Mouse (Mus musculus): ENCODE measurements around the gene Stox2. TPM values are rescaled to one million over a fixed set of nuclear protein-coding genes. Genes with fewer than 3 reads are reported as not detected.
A peak's percentile ranks its signal among the peaks of the same experiment; 100 is the strongest.

Gene Stox2
- total and polyA plus RNA-seq, 2 experiments from 2014 or later = 42.8 to 125 TPM

GRCm38 (mm10) chr8:47242207-47243004 lies 203.8 kb downstream of the Stox2 start:
- H3K9me3 ChIP-seq (ENCODE audit: low read length) = no peaks in the 10 kb centered on the region
- ATAC-seq (ENCODE audit: low FRiP score) (peak; percentile 97), DNase-seq (ENCODE audit: low spot score) (peak; percentile 98)
- H3K27ac ChIP-seq (ENCODE audit: low read depth, low read length) = peak overlapping the region; percentile 75
- no peak for TF ChIP-seq CTCF (IDR thresholded peaks at IDR 0.05)
- 5% methylated on average over 17 of the region's 17 CpGs for WGBS
- no peaks in the 10 kb centered on the region for H3K27me3 ChIP-seq (ENCODE audit: insufficient read depth, low read length)
- peaks cover 8% of the 10 kb centered on the region for H3K4me1 ChIP-seq (ENCODE audit: insufficient read depth, low read length)
- no peaks in the 10 kb centered on the region for H3K36me3 ChIP-seq (ENCODE audit: insufficient read depth, low read length)
- H3K4me3 ChIP-seq (ENCODE audit: low read depth, low read length) = peak overlapping the region; percentile 38
- H3K9ac ChIP-seq (replicated peaks; ENCODE audit: low read length, poor library complexity, severe bottlenecking) = peak overlapping the region; percentile 50
- peak overlapping the region; percentile 75 for H3K4me2 ChIP-seq (ENCODE audit: low read depth, low read length, poor library complexity, severe bottlenecking)

DNA sequence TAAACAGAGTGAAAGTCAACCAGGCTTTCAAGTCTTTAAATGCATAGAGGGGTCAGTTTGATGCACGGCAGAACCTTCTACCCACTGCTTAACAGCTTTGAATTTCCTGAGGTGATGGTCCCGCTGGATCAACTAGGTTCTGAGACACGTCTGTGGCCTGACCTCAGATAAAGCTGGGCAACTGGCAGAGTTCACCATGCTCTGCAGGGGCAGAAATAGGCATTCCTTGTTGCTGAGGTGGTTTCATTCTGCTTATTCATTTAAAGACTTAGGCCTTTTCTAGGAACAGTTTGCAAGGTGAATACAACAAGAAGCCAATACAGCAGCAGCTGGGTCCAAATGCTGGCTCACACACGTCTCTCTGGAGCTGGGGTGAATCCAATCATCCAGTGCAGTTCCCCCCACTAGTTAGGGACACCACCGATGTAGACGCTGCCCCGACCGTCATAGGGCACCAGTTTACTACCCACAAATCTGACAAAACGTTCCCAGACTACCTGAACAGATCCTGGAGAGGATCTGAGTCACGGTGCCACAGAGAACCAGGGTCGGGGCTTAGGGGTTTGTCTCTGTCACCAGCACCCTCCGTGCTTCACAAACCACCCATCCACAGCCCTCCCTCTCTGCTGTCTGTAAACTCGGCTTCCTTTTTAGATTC lies 204.6 kb downstream of the Stox2 start:
- H3K4me3 ChIP-seq (ENCODE audit: low read depth, low read length) = peak overlapping the region; percentile 38
- ATAC-seq (ENCODE audit: low FRiP score) (no peak), DNase-seq (ENCODE audit: low spot score) (no peak)
- H3K4me2 ChIP-seq (ENCODE audit: low read depth, low read length, poor library complexity, severe bottlenecking) = peak overlapping the region; percentile 75
- no peaks in the 10 kb centered on the region for H3K27me3 ChIP-seq (ENCODE audit: insufficient read depth, low read length)
- peak overlapping the region; percentile 50 for H3K9ac ChIP-seq (replicated peaks; ENCODE audit: low read length, poor library complexity, severe bottlenecking)
- peaks cover 8% of the 10 kb centered on the region for H3K4me1 ChIP-seq (ENCODE audit: insufficient read depth, low read length)
- TF ChIP-seq CTCF (IDR thresholded peaks at IDR 0.05) = no peak
- no peaks in the 10 kb centered on the region for H3K9me3 ChIP-seq (ENCODE audit: low read length)
- no peaks in the 10 kb centered on the region for H3K36me3 ChIP-seq (ENCODE audit: insufficient read depth, low read length)
- peak overlapping the region; percentile 72 for H3K27ac ChIP-seq (ENCODE audit: low read depth, low read length)
- 7% methylated on average over 13 of the region's 13 CpGs for WGBS

DNA sequence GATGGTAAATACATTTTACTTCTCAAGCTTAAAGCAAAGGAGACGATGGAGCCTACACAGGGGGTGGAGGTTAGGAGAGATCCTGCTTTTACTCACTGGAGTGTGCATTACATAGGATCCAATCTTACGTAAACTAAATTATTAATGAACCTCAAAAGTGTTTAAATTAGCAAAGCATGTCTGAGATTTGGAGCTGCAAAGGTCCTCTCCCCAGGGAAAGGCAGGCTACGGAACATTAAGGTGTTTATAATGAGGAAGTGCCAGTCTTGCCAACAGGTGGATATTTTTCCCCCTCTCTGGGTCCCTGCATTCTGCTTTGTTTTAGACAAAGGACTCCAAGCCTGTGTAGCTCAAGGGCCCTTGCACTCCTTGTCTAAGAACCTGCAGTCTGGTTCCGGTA lies 205.3 kb downstream of the Stox2 start:
- no peaks in the 10 kb centered on the region for H3K9me3 ChIP-seq (ENCODE audit: low read length)
- no peaks in the 10 kb centered on the region for H3K27me3 ChIP-seq (ENCODE audit: insufficient read depth, low read length)
- H3K4me1 ChIP-seq (ENCODE audit: insufficient read depth, low read length) = peaks cover 8% of the 10 kb centered on the region
- H3K9ac ChIP-seq (replicated peaks; ENCODE audit: low read length, poor library complexity, severe bottlenecking) = 0 out of 2 replicates have a peak overlapping the region, but pooled peaks have one; percentile 50
- TF ChIP-seq CTCF (IDR thresholded peaks at IDR 0.05) = no peak
- WGBS = 24% methylated on average over 4 of the region's 4 CpGs
- peak overlapping the region; percentile 75 for H3K4me2 ChIP-seq (ENCODE audit: low read depth, low read length, poor library complexity, severe bottlenecking)
- no peak for DNase-seq (ENCODE audit: low spot score)
- H3K27ac ChIP-seq (ENCODE audit: low read depth, low read length) = peak overlapping the region; percentile 72
- no peaks in the 10 kb centered on the region for H3K36me3 ChIP-seq (ENCODE audit: insufficient read depth, low read length)
- no peak for ATAC-seq (ENCODE audit: low FRiP score)
- peak overlapping the region; percentile 38 for H3K4me3 ChIP-seq (ENCODE audit: low read depth, low read length)

- TF ChIP-seq CTCF (IDR thresholded peaks at IDR 0.05) = no peak
- Histone ChIP-seq H3K4me1 (ENCODE audit: insufficient read depth, low read length) (peaks cover 8% of the 10 kb centered on the region), H3K4me3 (ENCODE audit: low read depth, low read length) (no peak overlapping the region; the same call in 1 of the 2 replicates), H3K9me3 (ENCODE audit: low read length) (no peaks in the 10 kb centered on the region), H3K27me3 (ENCODE audit: insufficient read depth, low read length) (no peaks in the 10 kb centered on the region), H3K4me2 (ENCODE audit: low read depth, low read length, poor library complexity, severe bottlenecking) (peak overlapping the region; percentile 75), H3K9ac (replicated peaks; ENCODE audit: low read length, poor library complexity, severe bottlenecking) (no peak overlapping the region), H3K27ac (ENCODE audit: low read depth, low read length) (0 out of 2 replicates have a peak overlapping the region, but pooled peaks have one; percentile 1), H3K36me3 (ENCODE audit: insufficient read depth, low read length) (no peaks in the 10 kb centered on the region)
- DNase-seq (ENCODE audit: low spot score) = no peak
- 24% methylated on average over 7 of the region's 7 CpGs for WGBS
- no peak for ATAC-seq (ENCODE audit: low FRiP score)
Observed at GRCm38 (mm10) chr8:47240266-47240665, 205.9 kb downstream of the Stox2 start.

DNA sequence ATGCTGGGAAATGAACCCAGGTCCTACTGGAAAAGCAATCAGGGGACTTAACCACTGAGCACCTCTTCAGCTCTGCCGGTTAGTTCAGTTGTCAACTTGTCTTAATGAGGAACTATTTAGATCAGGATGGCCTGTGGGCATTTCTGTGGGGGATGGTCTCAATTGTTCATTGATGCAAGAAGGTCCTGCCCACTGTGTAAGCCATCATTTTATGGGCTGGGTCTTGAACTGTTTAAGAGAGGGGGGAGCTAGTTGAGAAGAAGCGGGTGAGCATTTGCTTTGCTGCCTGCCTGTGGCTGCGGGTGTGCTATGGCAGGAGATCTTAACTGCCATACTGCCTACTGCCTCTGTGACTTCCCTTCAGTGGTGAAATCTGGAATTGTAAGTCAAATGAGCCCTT lies 214.1 kb downstream of the Stox2 start:
- WGBS = 62% methylated on average over 3 of the region's 3 CpGs
- Histone ChIP-seq H3K27me3 (ENCODE audit: insufficient read depth, low read length) (no peaks in the 10 kb centered on the region), H3K36me3 (ENCODE audit: insufficient read depth, low read length) (no peaks in the 10 kb centered on the region), H3K9ac (replicated peaks; ENCODE audit: low read length, poor library complexity, severe bottlenecking) (no peak overlapping the region), H3K9me3 (ENCODE audit: low read length) (no peaks in the 10 kb centered on the region), H3K4me1 (ENCODE audit: insufficient read depth, low read length) (peaks cover 5% of the 10 kb centered on the region; the same call in 1 of the 2 replicates), H3K27ac (ENCODE audit: low read depth, low read length) (no peak overlapping the region), H3K4me2 (ENCODE audit: low read depth, low read length, poor library complexity, severe bottlenecking) (no peak overlapping the region), H3K4me3 (ENCODE audit: low read depth, low read length) (no peak overlapping the region)
- DNase-seq (ENCODE audit: low spot score) (no peak), ATAC-seq (ENCODE audit: low FRiP score) (no peak)
- peak; percentile 30; the same call in 1 of the 2 replicates for TF ChIP-seq CTCF (IDR thresholded peaks at IDR 0.05)

GRCm38 (mm10) chr8:47230057-47230456 lies 216.1 kb downstream of the Stox2 start:
- H3K4me3 ChIP-seq (ENCODE audit: low read depth, low read length) = no peak overlapping the region
- ATAC-seq (ENCODE audit: low FRiP score) = no peak
- WGBS = 91% methylated on average over 5 of the region's 5 CpGs
- H3K9me3 ChIP-seq (ENCODE audit: low read length) = no peaks in the 10 kb centered on the region
- H3K4me2 ChIP-seq (ENCODE audit: low read depth, low read length, poor library complexity, severe bottlenecking) = no peak overlapping the region
- no peak overlapping the region for H3K9ac ChIP-seq (replicated peaks; ENCODE audit: low read length, poor library complexity, severe bottlenecking)
- DNase-seq (ENCODE audit: low spot score) = no peak
- no peak for TF ChIP-seq CTCF (IDR thresholded peaks at IDR 0.05)
- no peaks in the 10 kb centered on the region for H3K36me3 ChIP-seq (ENCODE audit: insufficient read depth, low read length)
- H3K27me3 ChIP-seq (ENCODE audit: insufficient read depth, low read length) = no peaks in the 10 kb centered on the region
- peaks cover 5% of the 10 kb centered on the region; the same call in 1 of the 2 replicates for H3K4me1 ChIP-seq (ENCODE audit: insufficient read depth, low read length)
- H3K27ac ChIP-seq (ENCODE audit: low read depth, low read length) = no peak overlapping the region
